Mouse (Mus musculus): ENCODE measurements around the gene Oas1a.
"Not testable (repeated sequence)": the region's sequence is repeated elsewhere in the genome, so short reads cannot be mapped to it uniquely, and the experiment has no call there.

DNA sequence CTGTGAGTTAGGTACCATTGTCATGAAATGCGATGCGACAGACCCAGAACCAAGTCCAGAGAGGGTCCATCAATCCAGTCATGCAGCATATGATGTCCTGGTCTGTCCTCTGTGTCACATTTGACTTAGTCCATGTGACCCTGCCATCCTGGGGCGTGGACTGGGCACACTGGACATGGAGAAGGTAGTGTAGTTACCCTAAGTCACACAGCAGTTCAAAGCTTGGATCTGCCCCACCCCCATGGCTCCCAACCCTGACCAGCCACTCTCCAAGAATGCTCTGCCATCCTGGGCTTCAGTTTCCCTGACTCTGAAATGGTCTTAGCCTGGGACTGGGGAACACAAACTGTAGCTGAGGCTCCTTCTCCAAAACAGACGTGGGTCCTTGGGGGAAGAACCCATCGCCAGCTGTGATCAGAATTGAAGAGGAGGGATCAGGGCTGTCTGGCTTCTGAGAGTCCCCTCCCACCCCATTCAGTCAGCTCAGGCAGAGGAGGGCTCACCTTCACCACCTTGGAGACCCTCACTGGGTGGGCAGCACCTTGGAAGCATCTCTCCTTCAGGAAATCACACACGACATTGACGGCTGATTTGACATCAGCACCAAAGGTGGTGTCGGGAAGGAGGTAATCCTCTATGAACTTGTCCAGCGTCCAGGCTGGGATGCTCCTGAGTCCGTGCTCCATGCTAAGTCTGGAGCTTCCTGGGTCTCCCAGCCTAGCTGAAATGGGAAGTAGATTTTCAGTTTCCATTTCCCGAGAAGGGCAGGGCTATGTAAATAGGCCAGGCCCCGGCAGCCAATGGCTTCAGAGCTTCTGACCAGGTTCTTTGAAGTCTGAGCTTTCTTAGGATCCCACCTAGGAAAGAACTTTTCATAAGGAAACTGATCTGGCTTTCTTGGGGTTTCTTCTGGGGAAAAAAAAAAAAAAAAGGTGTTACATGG, at the start of gene Oas1a:
- not testable (repeated sequence) for TF ChIP-seq EP300 (IDR thresholded peaks at IDR 0.05; ENCODE audit: insufficient read depth, low read depth, low read length); CTCF (IDR thresholded peaks at IDR 0.05); POLR2A (IDR thresholded peaks at IDR 0.05; ENCODE audit: insufficient read depth, low read depth, low read length)
